ENCODE assay signal across 24 mouse cellular contexts in genomic region chr3:132863843-132864242, GRCm38 (mm10).
A peak's percentile ranks its signal among the peaks of the same experiment; 100 is the strongest.
DNase-seq lines count a peak whose midpoint lies in the region; ATAC-seq and TF ChIP-seq lines count a peak whose summit lies in the region.
"Had no signal": no experiment of that assay in that cellular context is flagged by ENCODE, and none has a peak within 500 bp of the region (broad histone marks: within the 10 kb centered on the region; RNA-seq: fewer than 3 reads in every experiment).

No protein-coding gene starts in this region.

- H3K27me3 ChIP-seq in kidney, embryonic 15.5 days, result no peaks in the 10 kb centered on the region
- no peaks in the 10 kb centered on the region for H3K27me3 ChIP-seq in midbrain, embryonic 15.5 days (replicated peaks)
- no peaks in the 10 kb centered on the region for H3K27me3 ChIP-seq in midbrain, embryonic 10.5 days (ENCODE audit: low read depth, poor library complexity, severe bottlenecking)
- H3K27me3 ChIP-seq in stomach, postnatal 0 days (ENCODE audit: control insufficient read depth, insufficient read depth, low read length), result no peaks in the 10 kb centered on the region
- H3K27me3 ChIP-seq: hindbrain, embryonic 12.5 days; limb, embryonic 12.5 days; liver, embryonic 15.5 days; neural tube, embryonic 15.5 days; Patski had no signal

- DNase-seq in adrenal gland, postnatal 10 days, result peak; percentile 43
- no peak for DNase-seq in adrenal gland, postnatal 4 days (ENCODE audit: low spot score in 2 of 2)
- DNase-seq in kidney, postnatal 4 days, result no peak
- no peak for DNase-seq in midbrain, embryonic 10.5 days (ENCODE audit: low spot score)
- DNase-seq in stomach, postnatal 0 days (ENCODE audit: low spot score), result no peak
- no peak for DNase-seq in left cerebral cortex, postnatal 36 days (ENCODE audit: low spot score in 2 of 2)
- DNase-seq: embryo, embryonic 11 days; gastrocnemius, postnatal 14 days; heart, postnatal 10 days; kidney, adult 18-20 months; right cerebral cortex, postnatal 25 days; thymus, adult 2 months had no signal

- H3K36me3 ChIP-seq in kidney, embryonic 15.5 days, result no peaks in the 10 kb centered on the region
- H3K36me3 ChIP-seq in midbrain, embryonic 15.5 days (replicated peaks), result no peaks in the 10 kb centered on the region
- no peaks in the 10 kb centered on the region for H3K36me3 ChIP-seq in midbrain, embryonic 10.5 days
- no peaks in the 10 kb centered on the region for H3K36me3 ChIP-seq in stomach, postnatal 0 days (ENCODE audit: control insufficient read depth, insufficient read depth, low read length)
- H3K36me3 ChIP-seq: heart, embryonic 10.5 days; hindbrain, embryonic 12.5 days; limb, embryonic 12.5 days; liver, embryonic 15.5 days; neural tube, embryonic 15.5 days had no signal

- TF ChIP-seq EP300 in stomach, postnatal 0 days (optimal IDR thresholded peaks at IDR 0.05), result no peak

- no peak overlapping the region for H3K4me3 ChIP-seq in kidney, embryonic 15.5 days (replicated peaks)
- no peak overlapping the region for H3K4me3 ChIP-seq in midbrain, embryonic 15.5 days
- no peak overlapping the region for H3K4me3 ChIP-seq in midbrain, embryonic 10.5 days
- H3K4me3 ChIP-seq in stomach, postnatal 0 days (ENCODE audit: low read depth, low read length), result no peak overlapping the region
- H3K4me3 ChIP-seq: heart, embryonic 10.5 days; hindbrain, embryonic 12.5 days; limb, embryonic 12.5 days; liver, embryonic 15.5 days; megakaryocyte, embryonic 14.5 days; neural tube, embryonic 15.5 days had no signal

- H3K9ac ChIP-seq in kidney, embryonic 15.5 days, result no peak overlapping the region
- no peak overlapping the region for H3K9ac ChIP-seq in midbrain, embryonic 15.5 days
- H3K9ac ChIP-seq in stomach, postnatal 0 days (ENCODE audit: low read length), result no peak overlapping the region
- H3K9ac ChIP-seq: hindbrain, embryonic 12.5 days; limb, embryonic 12.5 days; liver, embryonic 15.5 days; neural tube, embryonic 15.5 days had no signal

- intact Hi-C loops in left cerebral cortex, postnatal 36 days (cut with DNase I), result no loop called here

- H3K4me2 ChIP-seq in kidney, embryonic 15.5 days, result no peak overlapping the region
- no peak overlapping the region for H3K4me2 ChIP-seq in midbrain, embryonic 15.5 days
- H3K4me2 ChIP-seq in stomach, postnatal 0 days (replicated peaks; ENCODE audit: low read depth), result no peak overlapping the region
- H3K4me2 ChIP-seq: hindbrain, embryonic 12.5 days; limb, embryonic 12.5 days; liver, embryonic 15.5 days; neural tube, embryonic 15.5 days had no signal

- no peaks in the 10 kb centered on the region for H3K9me3 ChIP-seq in kidney, embryonic 15.5 days (replicated peaks)
- no peaks in the 10 kb centered on the region for H3K9me3 ChIP-seq in midbrain, embryonic 15.5 days
- H3K9me3 ChIP-seq in midbrain, embryonic 10.5 days (replicated peaks), result no peaks in the 10 kb centered on the region
- no peaks in the 10 kb centered on the region for H3K9me3 ChIP-seq in stomach, postnatal 0 days (ENCODE audit: control insufficient read depth, low read length)
- H3K9me3 ChIP-seq: heart, embryonic 10.5 days; hindbrain, embryonic 12.5 days; limb, embryonic 12.5 days; liver, embryonic 15.5 days; megakaryocyte, embryonic 14.5 days; neural tube, embryonic 15.5 days had no signal

- peaks cover 47% of the 10 kb centered on the region for H3K4me1 ChIP-seq in kidney, embryonic 15.5 days
- no peaks in the 10 kb centered on the region; the same call in 1 of the 2 replicates for H3K4me1 ChIP-seq in midbrain, embryonic 15.5 days
- peaks cover 4% of the 10 kb centered on the region; the same call in 1 of the 2 replicates for H3K4me1 ChIP-seq in midbrain, embryonic 10.5 days
- no peaks in the 10 kb centered on the region for H3K4me1 ChIP-seq in stomach, postnatal 0 days (replicated peaks; ENCODE audit: control insufficient read depth, insufficient read depth)
- H3K4me1 ChIP-seq: hindbrain, embryonic 12.5 days; liver, embryonic 15.5 days had no signal

- ATAC-seq in kidney, embryonic 15.5 days (replicated peaks; ENCODE audit: low FRiP score), result no peak
- ATAC-seq in midbrain, embryonic 15.5 days (replicated peaks), result 0 out of 2 replicates have a peak, but pooled peaks have one; percentile 31
- 0 out of 2 replicates have a peak, but pooled peaks have one; percentile 24 for ATAC-seq in stomach, postnatal 0 days (ENCODE audit: low FRiP score, low TSS enrichment)
- ATAC-seq: CD4-positive, CD25-positive, alpha-beta regulatory T cell, adult 4 months; forebrain, embryonic 14.5 days; lung, postnatal 0 days had no signal

- 70% methylated on average over 13 of the region's 13 CpGs for WGBS in kidney, embryonic 15.5 days
- 86% methylated on average over 13 of the region's 13 CpGs for WGBS in midbrain, embryonic 15.5 days
- WGBS in midbrain, embryonic 10.5 days, result 88% methylated on average over 13 of the region's 13 CpGs
- WGBS in stomach, postnatal 0 days, result 51% methylated on average over 13 of the region's 13 CpGs

- H3K27ac ChIP-seq in kidney, embryonic 15.5 days, result peak overlapping the region; percentile 87
- no peak overlapping the region for H3K27ac ChIP-seq in midbrain, embryonic 15.5 days
- no peak overlapping the region; the same call in 1 of the 2 replicates for H3K27ac ChIP-seq in midbrain, embryonic 10.5 days (replicated peaks)
- H3K27ac ChIP-seq in stomach, postnatal 0 days (replicated peaks), result no peak overlapping the region
- H3K27ac ChIP-seq: heart, embryonic 10.5 days; hindbrain, embryonic 12.5 days; limb, embryonic 12.5 days; liver, embryonic 15.5 days; neural tube, embryonic 15.5 days had no signal

- no peak for TF ChIP-seq CTCF in stomach, postnatal 0 days (IDR thresholded peaks at IDR 0.05; ENCODE audit: low read depth)
